Mouse (Mus musculus) adrenal gland, adult 2 months (tissue): ENCODE measurements at regions not wholly inside any gene's neighbourhood (a gene's known extent, or its start where the extent isn't known, plus 50 kb on each side); places are given as distances from the start of the nearest gene placed in this dataset.
A peak's percentile ranks its signal among the peaks of the same experiment; 100 is the strongest.

Experiments
- DNase-seq: peaks from one replicate; pipeline ENCODE4 v3.0.0; 2021

- DNase-seq = peak; percentile 7
Measured at GRCm38 (mm10) chrX:99593872-99594487, 122.9 kb upstream of the Pja1 start.

- no peak for DNase-seq
Measured at GRCm38 (mm10) chrX:99592980-99593379, 121.9 kb upstream of the Pja1 start.

- DNase-seq = no peak
Measured at GRCm38 (mm10) chrX:99587284-99587683, 116.2 kb upstream of the Pja1 start.

- DNase-seq = no peak
Measured at GRCm38 (mm10) chrX:99586282-99586681, 115.2 kb upstream of the Pja1 start.

- DNase-seq = no peak
Measured at GRCm38 (mm10) chrX:99585703-99586102, 114.6 kb upstream of the Pja1 start.

GRCm38 (mm10) chrX:99582611-99583010 lies 111.5 kb upstream of the Pja1 start:
- DNase-seq = no peak

GRCm38 (mm10) chrX:99581632-99582466 lies 110.8 kb upstream of the Pja1 start:
- DNase-seq = no peak

- DNase-seq = no peak
Measured at GRCm38 (mm10) chrX:99579206-99579605, 108.1 kb upstream of the Pja1 start.

- DNase-seq = no peak
Measured at GRCm38 (mm10) chrX:99578796-99579195, 107.7 kb upstream of the Pja1 start.

GRCm38 (mm10) chrX:99575105-99575504 lies 104.0 kb upstream of the Pja1 start:
- DNase-seq = no peak

- peak; percentile 56 for DNase-seq
Measured at GRCm38 (mm10) chrX:99574441-99575103, 103.5 kb upstream of the Pja1 start.

- no peak for DNase-seq
Measured at GRCm38 (mm10) chrX:99570161-99570560, 99.1 kb upstream of the Pja1 start.

GRCm38 (mm10) chrX:99568244-99568643 lies 97.2 kb upstream of the Pja1 start:
- DNase-seq = no peak

- peak; percentile 6 for DNase-seq
Measured at GRCm38 (mm10) chrX:99567367-99568164, 96.5 kb upstream of the Pja1 start.

- no peak for DNase-seq
Measured at GRCm38 (mm10) chrX:99561995-99562394, 90.9 kb upstream of the Pja1 start.

GRCm38 (mm10) chrX:99560699-99561098 lies 89.6 kb upstream of the Pja1 start:
- DNase-seq = peak; percentile 40

GRCm38 (mm10) chrX:99556876-99557354 lies 85.8 kb upstream of the Pja1 start:
- no peak for DNase-seq

- no peak for DNase-seq
Measured at GRCm38 (mm10) chrX:99555976-99556781, 85.1 kb upstream of the Pja1 start.

- DNase-seq = no peak
Measured at GRCm38 (mm10) chrX:99552778-99553177, 81.7 kb upstream of the Pja1 start.

GRCm38 (mm10) chrX:99550057-99550760 lies 79.1 kb upstream of the Pja1 start:
- DNase-seq = no peak
